Mouse (Mus musculus) cerebellum, adult 2 months (tissue): ENCODE results near the gene Cryzl1.

ENCODE experiments used
- CTCF ChIP-seq: fragments of 200-500 bp; IDR thresholded peaks from 2 replicates; pipeline ENCODE4 v1.5.1; 2011; ENCODE audit warnings: low read depth, mild to moderate bottlenecking, control low read depth, low read length, moderate library complexity, borderline replicate concordance; ENCODE audit not compliant: insufficient read depth
- POLR2A ChIP-seq: fragments of 200-500 bp; IDR thresholded peaks from 2 replicates; pipeline ENCODE4 v1.6.1; 2011; ENCODE audit warnings: low read length, control low read depth, borderline replicate concordance; ENCODE audit not compliant: insufficient read depth

GRCm38 (mm10) chr16:91702771-91703188, 26.0 kb downstream of the Cryzl1 start:
- no peak for TF ChIP-seq POLR2A
- TF ChIP-seq CTCF = no peak
